Mouse (Mus musculus) layer of hippocampus, adult 6 months (tissue): Measurements from ENCODE around the gene Sim1. TPM values are rescaled to one million over a fixed set of nuclear protein-coding genes. Genes with fewer than 3 reads are reported as not detected.

Experiments
- long read RNA-seq, 2 experiments: library from polyadenylated mRNA; unstranded; transcript quantifications; one replicate each; pipeline ENCODE4 v2.0.0; 2019 to 2020
- polyA plus RNA-seq: library from polyadenylated mRNA; unstranded; fragments of <200 nt; fragmentation: Nextera tagmentation; gene quantifications from 2 replicates; pipeline ENCODE4 v1.2.3, GENCODE M21; 2021

The Sim1 gene
- polyA plus RNA-seq = not detected in 2 replicates
- long read RNA-seq, experiment 1 = 0 reads
- long read RNA-seq, experiment 2 = 0 reads

GRCm38 (mm10) chr10:50894170-50894991, at the start of gene Sim1:
Gene Sim1 (plus strand): TSS chr10:50894754.

